Mouse (Mus musculus) heart, postnatal 14 days (tissue): ENCODE data around the gene Dram1. TPM values are rescaled to one million over a fixed set of nuclear protein-coding genes. Genes with fewer than 3 reads are reported as not detected.
"Not testable (repeated sequence)": the region's sequence is repeated elsewhere in the genome, so short reads cannot be mapped to it uniquely, and the experiment has no call there.

Source experiments
- DNase-seq, 2 experiments: peaks; one replicate each; pipeline ENCODE4 v3.0.0; 2021 to 2022
- intact Hi-C: fragments of 180-260 bp; cut with DNase I; formaldehyde crosslinking; loops from one replicate; pipeline ENCODE4 v1.15.1; 2025
- total RNA-seq, 2 experiments: library from RNA; stranded (reverse); gene quantifications; 2 replicates each; pipeline ENCODE4 v1.2.3; 2021

Gene Dram1
- total RNA-seq, 2 experiments from 2014 or later: 3.8 to 3.9 TPM

DNA sequence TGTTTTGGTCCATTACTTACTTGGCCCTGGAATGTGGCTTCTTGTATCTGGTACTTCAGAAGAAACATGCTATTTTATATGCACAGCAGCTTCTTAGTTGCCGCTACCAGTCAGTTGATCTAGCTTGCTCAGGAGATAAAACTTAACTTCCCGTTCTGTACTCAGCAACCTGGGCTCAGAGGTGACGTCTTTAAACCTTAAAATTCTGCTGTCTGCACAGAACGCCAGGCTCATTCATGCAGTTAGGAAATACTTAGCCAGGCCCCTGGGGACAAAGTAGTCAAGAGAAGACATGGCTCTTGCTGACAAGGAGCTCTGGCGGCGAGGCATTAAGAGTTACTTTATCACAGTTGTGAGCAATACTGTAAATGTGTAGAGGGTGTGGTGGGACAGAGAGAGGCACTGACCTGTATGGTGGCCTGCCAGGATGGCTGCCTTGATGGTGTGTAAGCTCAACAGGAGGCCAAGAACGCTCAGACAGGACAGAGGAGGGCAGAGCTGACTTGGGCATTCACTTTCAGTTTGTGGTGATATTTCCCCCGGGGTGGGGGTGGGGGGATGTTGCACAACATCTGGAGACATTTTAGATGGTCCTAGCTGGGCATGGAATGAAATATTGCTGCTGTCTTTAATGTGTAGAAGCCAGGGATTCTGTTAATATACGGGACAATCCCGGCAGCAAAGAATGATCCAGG is 11.4 kb upstream of the Dram1 start:
- intact Hi-C loops: loop anchor here (10.0 kb wide), 1 partner anchor 1845 kb away; no protein-coding TSS in a partner anchor

DNA sequence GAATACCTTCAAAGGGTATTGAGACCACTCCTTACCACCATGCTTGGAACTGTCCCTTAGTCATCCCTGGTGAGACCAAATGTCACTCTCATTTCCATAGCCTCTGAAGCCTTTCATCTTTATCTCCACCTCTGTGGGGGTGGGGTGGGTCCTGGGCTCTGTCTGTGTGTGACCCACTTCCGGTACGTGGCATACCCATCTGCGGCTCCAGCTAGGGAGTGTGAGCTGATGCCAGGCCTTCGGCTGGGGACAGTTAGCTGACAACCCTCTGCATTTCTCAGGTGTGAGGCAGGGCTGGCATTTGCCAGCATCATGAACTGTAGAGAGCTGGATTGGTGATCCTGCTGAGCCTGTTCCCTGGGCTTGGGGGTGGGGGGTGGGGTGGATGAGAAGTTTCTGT is 10.7 kb upstream of the Dram1 start:
- DNase-seq: no peak
- intact Hi-C loops: no loop called here

More for the DNA sequence above, 11.4 kb upstream of the Dram1 start:
- no peak for DNase-seq

DNA sequence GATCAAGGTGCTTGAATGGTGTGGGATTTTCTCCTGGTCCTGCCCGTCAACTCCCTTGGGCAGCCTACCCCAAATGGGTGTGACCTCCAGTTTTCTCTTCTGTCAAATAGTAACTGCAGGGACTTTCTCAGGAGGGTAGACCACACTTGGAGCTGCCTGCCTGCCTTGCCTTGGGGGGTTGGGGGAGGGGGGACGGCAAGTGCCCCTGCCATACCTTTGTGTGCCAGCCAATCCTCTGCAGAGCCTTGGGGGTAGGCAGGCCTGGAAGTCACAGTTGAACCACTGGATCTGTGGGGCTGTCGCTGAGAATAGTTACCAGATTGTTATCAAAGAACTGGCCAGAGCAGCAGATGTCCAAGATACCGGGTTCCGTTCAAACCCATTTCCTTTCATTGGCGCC is 7.4 kb upstream of the Dram1 start:
- DNase-seq: no peak
- intact Hi-C loops: no loop called here

DNA sequence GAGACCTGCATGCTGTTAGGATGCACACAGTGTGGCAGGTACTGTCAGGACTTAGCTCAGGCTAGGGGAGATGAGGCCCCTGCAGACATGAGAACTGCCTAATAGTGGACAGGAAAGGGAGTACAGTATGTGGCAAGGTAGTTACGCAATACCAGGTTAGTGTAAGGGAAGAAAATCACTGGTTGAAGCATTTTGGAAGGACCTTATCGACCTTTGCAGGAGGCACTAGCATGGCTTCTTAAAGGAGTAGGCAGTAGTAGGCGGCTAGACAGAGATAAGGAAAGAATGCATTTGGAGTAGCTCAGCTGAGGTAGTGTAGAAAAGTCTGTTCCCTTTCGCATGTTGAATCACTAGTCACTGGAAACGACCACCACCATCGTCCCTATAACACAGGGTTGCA is 6.9 kb upstream of the Dram1 start:
- DNase-seq: no peak
- intact Hi-C loops: no loop called here

DNA sequence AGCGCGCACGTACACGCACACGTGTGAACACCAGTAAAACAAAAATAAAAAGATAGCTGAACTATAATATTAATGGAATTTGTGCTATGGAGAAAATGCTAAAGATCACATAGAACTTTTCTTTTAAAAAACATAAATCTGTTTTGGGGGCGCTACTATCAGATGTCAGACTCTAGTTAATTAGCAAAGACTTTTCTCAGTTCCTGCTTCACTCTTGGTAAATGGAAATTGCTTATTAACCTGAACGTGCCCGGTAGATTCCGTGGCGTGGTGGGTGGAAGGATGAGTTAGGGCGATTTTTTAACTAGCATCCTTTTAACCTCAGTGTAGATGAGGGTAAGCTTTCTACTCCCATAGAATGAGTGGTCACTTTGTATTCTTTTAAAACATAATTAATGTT is 6.4 kb upstream of the Dram1 start:
- intact Hi-C loops: no loop called here
- no peak for DNase-seq

DNA sequence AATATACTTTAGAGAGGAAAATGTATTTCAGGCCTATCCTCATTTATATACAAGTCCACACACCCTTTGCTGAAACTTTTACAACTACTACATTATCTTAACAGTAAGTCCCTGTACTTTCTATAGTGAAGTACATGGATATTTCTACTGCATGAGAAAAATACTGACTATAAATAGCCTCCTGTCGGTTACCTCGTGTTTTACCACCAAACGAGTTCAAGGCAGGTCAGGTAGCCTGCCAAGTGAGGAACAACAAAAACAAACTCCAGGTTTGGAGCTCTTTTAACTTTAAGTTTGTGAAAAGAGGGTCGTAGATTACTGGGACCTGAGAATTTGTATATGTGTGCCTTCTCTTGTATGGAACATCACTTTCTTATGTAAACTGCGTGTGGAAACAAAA is 5.2 kb upstream of the Dram1 start:
- no peak for DNase-seq
- intact Hi-C loops: no loop called here

GRCm38 (mm10) chr10:88383479-88383878 is 4.6 kb upstream of the Dram1 start:
- intact Hi-C loops: no loop called here
- DNase-seq: no peak

- intact Hi-C loops: no loop called here
- no peak for DNase-seq
Measured at GRCm38 (mm10) chr10:88382009-88382408, 3.1 kb upstream of the Dram1 start.

DNA sequence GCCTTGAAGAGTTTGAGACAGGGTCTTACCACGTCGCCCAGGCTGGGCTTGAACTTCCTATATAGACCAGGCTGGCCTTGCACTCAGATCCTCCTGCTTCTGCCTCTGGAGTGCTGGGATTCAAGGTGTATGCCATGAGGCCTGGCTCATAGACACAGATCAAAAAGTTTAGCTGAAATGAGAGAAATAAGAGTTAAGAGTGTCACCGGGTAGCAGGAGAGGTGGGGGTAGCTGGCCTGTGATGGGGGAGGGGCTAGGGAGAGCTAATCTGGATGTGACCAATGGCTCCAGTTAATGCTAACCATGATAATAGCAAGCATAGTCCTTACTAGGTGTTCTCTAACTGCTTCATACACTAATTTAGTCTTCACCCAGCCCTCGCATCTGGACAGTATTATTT is 2.4 kb upstream of the Dram1 start:
- intact Hi-C loops: no loop called here
- no peak for DNase-seq

DNA sequence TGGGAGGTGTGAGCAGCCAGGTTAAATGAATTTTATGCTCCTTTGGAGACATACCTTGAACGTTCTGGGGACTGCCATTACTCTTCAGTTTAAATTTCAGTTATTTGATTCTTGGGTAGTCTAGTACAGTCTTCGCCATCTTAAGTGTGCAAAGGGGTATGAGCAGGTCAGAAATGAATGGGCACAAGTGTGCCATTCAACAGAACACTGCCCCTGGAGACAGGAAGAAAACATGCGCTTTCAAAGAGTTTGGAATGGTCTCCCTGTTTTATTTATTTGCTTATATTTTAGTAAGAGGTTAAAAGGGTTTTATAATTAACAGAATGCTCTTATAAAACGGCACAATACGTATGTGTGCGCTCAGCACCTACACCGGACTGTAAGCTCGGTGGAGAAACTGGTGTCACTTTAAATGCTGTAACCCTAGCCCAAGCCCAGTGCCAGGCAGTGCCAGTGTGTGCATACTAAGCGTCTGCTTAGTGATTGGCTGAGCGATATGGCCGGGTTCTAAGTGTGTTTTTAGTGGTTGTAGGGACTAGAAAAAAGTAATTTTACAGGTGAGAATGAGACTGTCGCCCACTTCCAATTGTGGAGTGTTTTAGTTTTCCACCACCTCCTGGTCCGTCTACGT is 1.7 kb upstream of the Dram1 start:
- DNase-seq: no peak
- intact Hi-C loops: no loop called here

GRCm38 (mm10) chr10:88380002-88380401 is 1.1 kb upstream of the Dram1 start:
- intact Hi-C loops: no loop called here

GRCm38 (mm10) chr10:88377666-88378065 is 1.2 kb downstream of the Dram1 start:
- intact Hi-C loops: loop anchor here (2.0 to 5.0 kb wide), 3 partner anchors 125 to 350 kb away; partner anchors contain the start of gene Chpt1
- no peak for DNase-seq

More at GRCm38 (mm10) chr10:88380002-88380401, 1.1 kb upstream of the Dram1 start:
- DNase-seq: peak; percentile 68 to 74

DNA sequence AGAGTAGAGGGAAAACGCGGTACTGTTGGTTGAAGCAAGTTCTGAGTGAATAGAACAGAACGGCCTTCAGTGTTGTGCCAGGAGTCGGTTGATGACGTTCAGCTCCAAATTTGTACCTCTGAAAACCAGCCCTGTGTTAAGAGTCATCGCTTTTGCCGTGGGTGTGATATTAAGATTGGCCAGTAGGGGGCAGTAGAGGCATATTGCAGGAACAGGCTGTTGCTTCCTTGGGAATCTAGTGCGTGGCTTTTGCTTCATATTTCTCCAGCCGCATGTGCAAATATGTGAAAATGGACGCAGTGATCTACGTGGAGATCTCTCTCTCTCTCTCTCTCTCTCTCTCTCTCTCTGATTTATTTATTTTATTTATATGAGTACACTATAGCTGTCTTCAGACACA is 2.1 kb downstream of the Dram1 start:
- intact Hi-C loops: loop anchor here (5.0 kb wide), 2 partner anchors 126 to 351 kb away; partner anchors contain the start of gene Chpt1
- peak; percentile 88 to 94 for DNase-seq

DNA sequence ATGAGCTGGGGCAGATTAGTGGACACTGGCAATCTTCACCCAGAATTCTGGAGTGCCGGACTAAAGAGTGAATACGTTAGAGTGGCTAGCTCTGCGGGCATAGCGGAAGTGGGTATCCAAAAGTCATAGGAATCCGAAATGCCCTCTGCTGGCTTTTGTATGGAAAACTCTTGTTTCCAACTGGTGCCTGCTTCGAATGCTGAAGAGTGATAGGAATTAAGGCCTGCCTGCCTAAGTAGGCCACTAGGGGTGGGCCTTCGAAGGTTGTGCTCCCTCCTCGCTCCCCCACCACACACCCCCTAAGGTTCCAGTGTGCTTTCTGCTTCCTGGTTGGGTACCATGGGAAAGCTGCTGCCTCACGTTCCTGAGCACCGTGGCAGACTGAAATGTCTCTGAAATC is 3.9 kb downstream of the Dram1 start:
- no peak for DNase-seq
- intact Hi-C loops: loop anchor here (5.0 kb wide), 2 partner anchors 127 to 352 kb away; partner anchors contain the start of gene Chpt1

- DNase-seq: not testable (repeated sequence)
Measured at GRCm38 (mm10) chr10:88372945-88373344, 5.9 kb downstream of the Dram1 start.

GRCm38 (mm10) chr10:88372436-88372835 is 6.4 kb downstream of the Dram1 start:
- no peak for DNase-seq
- intact Hi-C loops: no loop called here

More at GRCm38 (mm10) chr10:88372945-88373344, 5.9 kb downstream of the Dram1 start:
- intact Hi-C loops: not testable (repeated sequence)

DNA sequence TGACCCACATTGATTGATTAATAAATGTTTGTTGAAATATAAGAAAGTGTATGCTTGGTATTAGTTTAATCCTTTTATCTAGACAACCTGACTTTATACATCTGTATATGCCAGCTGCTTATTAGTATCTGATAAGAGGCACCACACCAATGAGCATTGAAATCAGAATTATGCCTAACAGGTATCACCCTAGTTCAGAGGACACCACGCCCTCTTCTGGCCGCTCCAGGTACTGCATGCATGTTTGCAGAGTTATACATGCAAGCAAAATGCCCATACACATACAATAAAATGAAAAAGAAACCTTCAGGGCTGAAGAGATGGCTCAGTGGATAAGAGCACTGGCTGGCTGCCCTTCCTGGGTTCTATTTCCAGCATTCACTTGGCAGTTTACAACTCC is 7.1 kb downstream of the Dram1 start:
- intact Hi-C loops: no loop called here
- DNase-seq: no peak

GRCm38 (mm10) chr10:88369233-88369632 is 9.6 kb downstream of the Dram1 start:
- DNase-seq: no peak
- intact Hi-C loops: no loop called here

- intact Hi-C loops: no loop called here
- no peak for DNase-seq
Measured at GRCm38 (mm10) chr10:88364221-88364620, 14.7 kb downstream of the Dram1 start.

GRCm38 (mm10) chr10:88362218-88362617 is 16.7 kb downstream of the Dram1 start:
- intact Hi-C loops: no loop called here

DNA sequence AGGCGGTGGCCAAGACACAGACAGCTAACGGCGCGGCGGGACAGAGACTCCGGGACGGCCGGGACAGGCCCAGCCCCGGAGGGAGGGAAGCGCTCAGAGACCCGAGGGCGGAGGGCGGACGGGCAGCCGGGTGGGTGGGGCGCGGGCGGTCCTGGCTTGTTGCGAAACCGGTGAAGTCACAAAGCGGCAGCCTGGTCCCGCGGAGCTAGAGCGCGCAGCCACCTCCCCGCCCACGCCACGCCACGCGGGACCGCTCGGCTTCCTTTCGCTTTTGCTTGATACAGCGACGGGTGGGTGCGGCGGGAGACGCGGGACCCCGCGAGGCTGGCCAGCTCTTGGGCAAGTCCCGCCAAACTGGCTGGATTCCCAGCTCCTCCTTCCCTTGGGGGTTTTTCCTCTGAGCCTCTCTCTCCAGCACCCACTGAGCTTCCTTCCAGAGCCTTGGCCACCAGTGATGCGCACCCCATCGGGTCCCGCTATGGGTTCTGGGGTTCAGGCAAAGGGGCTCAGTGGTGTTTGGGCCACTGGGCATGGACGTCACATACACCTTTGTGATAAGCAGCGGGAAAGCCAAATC is 21.8 kb downstream of the Dram1 start:
- intact Hi-C loops: no loop called here
- peak; percentile 80 to 81 for DNase-seq

More at GRCm38 (mm10) chr10:88362218-88362617, 16.7 kb downstream of the Dram1 start:
- DNase-seq: no peak
